Mouse (Mus musculus) hindbrain, embryonic 10.5 days (tissue): ENCODE data around the gene Cox15. TPM values are rescaled to one million over a fixed set of nuclear protein-coding genes. Genes with fewer than 3 reads are reported as not detected.

ENCODE experiments used
- DNase-seq: peaks from one replicate; pipeline ENCODE4 v3.0.0-alpha.2; 2017; ENCODE audit warnings: low spot score
- H3K27ac ChIP-seq: fragments of 300-500 bp; sonication (generic); 2 replicates; pipeline ENCODE4 v1.5.1; 2016; ENCODE audit warnings: mild to moderate bottlenecking, moderate library complexity
- H3K27me3 ChIP-seq: fragments of 300-500 bp; sonication (generic); 2 replicates; pipeline ENCODE4 v1.6.1; 2016; ENCODE audit warnings: mild to moderate bottlenecking; ENCODE audit not compliant: poor library complexity, insufficient read depth, severe bottlenecking
- H3K36me3 ChIP-seq: fragments of 300-500 bp; sonication (generic); 2 replicates; pipeline ENCODE4 v1.6.1; 2016; ENCODE audit warnings: mild to moderate bottlenecking, moderate library complexity
- H3K4me1 ChIP-seq: fragments of 300-500 bp; sonication (generic); replicated peaks from 2 replicates; pipeline ENCODE4 v1.6.1; 2016; ENCODE audit warnings: mild to moderate bottlenecking
- H3K4me3 ChIP-seq: fragments of 300-500 bp; sonication (generic); 2 replicates; pipeline ENCODE4 v1.5.1; 2016; ENCODE audit warnings: mild to moderate bottlenecking, moderate library complexity
- H3K9me3 ChIP-seq: fragments of 300-500 bp; sonication (generic); 2 replicates; pipeline ENCODE4 v1.6.1; 2016; ENCODE audit warnings: mild to moderate bottlenecking, moderate library complexity
- WGBS: fragments of 180-500 bp; shearing (Covaris S2); methylation state at CpG from one replicate; pipeline ENCODE4 v1.1.7; 2016; 5-methylcytosine and 5-hydroxymethylcytosine counted together
- polyA plus RNA-seq: library from polyadenylated mRNA; unstranded; fragments of >200 nt; fragmentation: Nextera tagmentation; extraction: Ambion mirVana; gene quantifications from 2 replicates; pipeline ENCODE4 v1.2.1, GENCODE M21; 2016

Gene Cox15
- polyA plus RNA-seq, 1 experiment from 2014 or later = 14.1 TPM

DNA sequence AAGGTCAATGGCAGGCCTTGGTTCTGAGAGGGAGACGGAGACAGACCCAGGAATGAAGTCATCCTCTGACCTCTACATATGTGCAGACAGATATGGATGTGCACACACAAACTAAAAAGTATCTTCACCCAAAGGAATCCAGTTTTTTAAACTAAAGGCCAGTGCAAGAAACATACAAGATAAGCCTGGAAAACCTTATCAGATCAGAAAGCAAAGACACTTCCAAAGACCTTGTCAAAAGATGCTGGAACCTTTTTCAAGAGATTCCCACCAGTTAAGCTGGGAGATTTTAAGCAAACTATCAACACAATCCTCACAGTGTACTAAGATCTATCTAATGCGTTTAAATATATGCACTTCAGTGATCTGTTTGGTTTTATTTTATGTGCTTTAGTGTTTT lies 2.8 kb downstream of the Cox15 start:
- Histone ChIP-seq H3K36me3 (peaks cover 56% of the 10 kb centered on the region), H3K27me3 (no peaks in the 10 kb centered on the region), H3K9me3 (no peaks in the 10 kb centered on the region), H3K27ac (no peak overlapping the region), H3K4me3 (no peak overlapping the region), H3K4me1 (peaks cover 14% of the 10 kb centered on the region)
- WGBS = 98% methylated on average over 2 of the region's 2 CpGs
- DNase-seq = no peak

DNA sequence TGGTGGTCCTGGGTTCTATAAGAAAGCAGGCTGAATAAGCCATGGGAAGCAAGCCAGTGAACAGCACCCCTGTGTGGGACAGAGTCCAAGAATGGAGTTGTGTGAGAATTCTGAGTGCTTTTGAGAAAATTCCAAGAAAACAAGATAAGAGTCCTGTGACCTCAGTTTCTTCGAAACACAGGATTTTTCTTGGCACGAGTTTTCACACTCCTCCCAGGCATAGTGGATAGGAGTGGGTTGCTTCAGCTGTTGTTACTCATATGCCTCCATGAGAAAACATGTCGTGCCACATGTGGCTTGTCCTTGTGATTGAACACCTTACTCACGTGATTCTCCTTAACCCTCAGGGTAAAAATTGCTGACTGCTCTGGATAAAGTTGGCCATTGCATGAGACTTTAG lies 4.9 kb downstream of the Cox15 start:
- Histone ChIP-seq H3K27ac (no peak overlapping the region), H3K4me3 (no peak overlapping the region), H3K36me3 (peaks cover 77% of the 10 kb centered on the region), H3K27me3 (no peaks in the 10 kb centered on the region), H3K4me1 (peaks cover 5% of the 10 kb centered on the region; the same call in 1 of the 2 replicates), H3K9me3 (no peaks in the 10 kb centered on the region)
- no peak for DNase-seq
- WGBS = 87% methylated on average over 4 of the region's 4 CpGs

DNA sequence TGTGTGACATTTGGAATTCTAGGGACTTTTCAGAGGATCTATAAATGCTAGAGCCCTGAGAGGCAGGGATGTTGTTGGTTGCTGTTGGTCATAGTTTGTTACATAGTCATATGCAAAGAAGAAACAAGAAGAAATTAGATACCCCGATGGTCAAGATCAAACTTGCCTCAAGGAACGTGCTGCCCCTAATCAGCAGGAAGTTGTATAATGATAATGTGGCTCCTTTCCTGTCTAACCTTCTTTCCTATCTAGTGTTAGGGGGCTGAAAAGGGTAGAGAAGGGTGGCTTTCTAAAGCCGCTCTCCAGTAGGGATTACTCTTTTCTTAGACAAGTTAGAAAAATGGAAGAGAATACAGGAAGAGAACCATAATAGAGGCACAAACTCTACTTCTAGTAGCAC lies 7.1 kb downstream of the Cox15 start:
- no peak overlapping the region for H3K4me3 ChIP-seq
- H3K36me3 ChIP-seq = peaks cover 98% of the 10 kb centered on the region
- no peaks in the 10 kb centered on the region for H3K4me1 ChIP-seq
- H3K9me3 ChIP-seq = no peaks in the 10 kb centered on the region
- H3K27me3 ChIP-seq = no peaks in the 10 kb centered on the region
- no peak overlapping the region for H3K27ac ChIP-seq
- WGBS = 95% methylated on average over 3 of the region's 3 CpGs
- no peak for DNase-seq

GRCm38 (mm10) chr19:43743401-43743800 lies 9.4 kb downstream of the Cox15 start:
- Histone ChIP-seq H3K4me1 (no peaks in the 10 kb centered on the region), H3K9me3 (no peaks in the 10 kb centered on the region), H3K27ac (no peak overlapping the region), H3K27me3 (no peaks in the 10 kb centered on the region), H3K36me3 (peaks cover 100% of the 10 kb centered on the region), H3K4me3 (no peak overlapping the region)
- WGBS = 93% methylated on average over 7 of the region's 7 CpGs
- DNase-seq = no peak

GRCm38 (mm10) chr19:43738409-43738808 lies 14.4 kb downstream of the Cox15 start:
- no peak overlapping the region for H3K27ac ChIP-seq
- no peak overlapping the region for H3K4me3 ChIP-seq
- H3K27me3 ChIP-seq = no peaks in the 10 kb centered on the region
- 97% methylated on average over 10 of the region's 10 CpGs for WGBS
- peaks cover 97% of the 10 kb centered on the region for H3K36me3 ChIP-seq
- 0 out of 2 replicates have a peak, but pooled peaks cover 5% of the 10 kb centered on the region for H3K4me1 ChIP-seq
- H3K9me3 ChIP-seq = no peaks in the 10 kb centered on the region
- no peak for DNase-seq

DNA sequence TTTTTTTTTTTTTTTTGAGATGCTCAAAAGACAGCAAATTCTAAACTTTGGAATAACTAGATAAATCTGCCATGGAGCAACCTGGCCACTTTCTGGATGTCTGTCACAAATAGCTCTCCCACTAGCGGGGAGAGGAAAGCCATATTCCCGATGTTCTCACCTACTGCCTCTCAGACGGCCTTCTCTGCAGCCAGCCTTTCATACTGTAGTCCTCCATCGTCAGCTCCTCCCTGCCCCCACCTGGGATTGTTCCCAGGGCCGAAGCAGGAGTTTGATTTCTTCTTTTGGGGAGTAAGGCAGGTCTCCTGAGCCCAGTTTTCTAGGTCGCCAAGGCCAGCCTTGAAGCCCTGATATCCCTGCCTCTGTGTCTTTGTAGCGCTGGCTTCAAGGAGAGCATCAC lies 21.6 kb downstream of the Cox15 start:
- DNase-seq = no peak
- Histone ChIP-seq H3K27ac (no peak overlapping the region), H3K4me3 (no peak overlapping the region), H3K36me3 (peaks cover 58% of the 10 kb centered on the region), H3K9me3 (no peaks in the 10 kb centered on the region), H3K27me3 (no peaks in the 10 kb centered on the region), H3K4me1 (peaks cover 23% of the 10 kb centered on the region)
- 62% methylated on average over 7 of the region's 7 CpGs for WGBS

GRCm38 (mm10) chr19:43730037-43730428 lies 22.8 kb downstream of the Cox15 start:
- H3K4me1 ChIP-seq = peaks cover 23% of the 10 kb centered on the region
- no peaks in the 10 kb centered on the region for H3K27me3 ChIP-seq
- DNase-seq = peak; percentile 62
- peak overlapping the region; percentile 87 for H3K27ac ChIP-seq
- H3K4me3 ChIP-seq = peak overlapping the region; percentile 47
- WGBS = 31% methylated on average over 8 of the region's 8 CpGs
- peaks cover 60% of the 10 kb centered on the region for H3K36me3 ChIP-seq
- H3K9me3 ChIP-seq = no peaks in the 10 kb centered on the region

DNA sequence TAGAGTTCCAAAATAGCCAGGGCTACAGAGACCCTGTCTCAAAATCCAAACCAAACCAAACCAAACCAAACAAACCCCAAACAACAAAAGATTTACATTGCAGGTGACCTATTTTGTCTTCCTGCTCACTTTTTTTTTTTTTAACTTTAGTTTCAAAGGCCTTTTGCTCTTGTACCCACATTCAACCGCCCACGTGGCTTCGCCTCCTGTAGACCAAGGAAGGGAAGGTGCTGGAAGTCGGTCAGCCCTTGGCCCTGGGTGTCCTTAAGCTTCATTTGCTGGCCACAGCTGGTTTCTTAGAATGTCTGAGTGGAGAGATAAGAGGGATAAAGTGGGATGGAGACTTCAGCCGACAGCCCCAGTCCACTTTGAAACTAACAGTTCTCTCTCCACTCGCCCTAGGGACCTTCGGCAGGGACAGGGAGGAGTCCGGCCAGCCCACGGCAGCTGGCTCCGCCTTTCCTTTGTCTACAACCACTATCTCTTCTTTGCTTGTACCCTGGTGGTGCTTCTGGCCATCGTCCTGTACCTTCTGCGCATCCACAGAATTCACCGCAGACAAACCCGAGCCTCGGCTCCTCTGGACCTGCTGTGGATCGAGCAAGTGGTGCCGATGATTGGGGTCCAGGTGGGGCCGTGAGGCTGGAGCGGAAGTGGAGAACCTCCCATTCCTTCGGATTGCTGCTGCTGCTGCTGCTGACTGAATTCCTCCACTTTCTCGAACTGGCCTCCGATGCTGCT lies 23.3 kb downstream of the Cox15 start:
- Histone ChIP-seq H3K9me3 (no peaks in the 10 kb centered on the region), H3K4me1 (peaks cover 23% of the 10 kb centered on the region), H3K27ac (peak overlapping the region; percentile 87), H3K36me3 (peaks cover 60% of the 10 kb centered on the region), H3K4me3 (peak overlapping the region; percentile 47), H3K27me3 (no peaks in the 10 kb centered on the region)
- DNase-seq = peak; percentile 53
- 40% methylated on average over 22 of the region's 22 CpGs for WGBS

DNA sequence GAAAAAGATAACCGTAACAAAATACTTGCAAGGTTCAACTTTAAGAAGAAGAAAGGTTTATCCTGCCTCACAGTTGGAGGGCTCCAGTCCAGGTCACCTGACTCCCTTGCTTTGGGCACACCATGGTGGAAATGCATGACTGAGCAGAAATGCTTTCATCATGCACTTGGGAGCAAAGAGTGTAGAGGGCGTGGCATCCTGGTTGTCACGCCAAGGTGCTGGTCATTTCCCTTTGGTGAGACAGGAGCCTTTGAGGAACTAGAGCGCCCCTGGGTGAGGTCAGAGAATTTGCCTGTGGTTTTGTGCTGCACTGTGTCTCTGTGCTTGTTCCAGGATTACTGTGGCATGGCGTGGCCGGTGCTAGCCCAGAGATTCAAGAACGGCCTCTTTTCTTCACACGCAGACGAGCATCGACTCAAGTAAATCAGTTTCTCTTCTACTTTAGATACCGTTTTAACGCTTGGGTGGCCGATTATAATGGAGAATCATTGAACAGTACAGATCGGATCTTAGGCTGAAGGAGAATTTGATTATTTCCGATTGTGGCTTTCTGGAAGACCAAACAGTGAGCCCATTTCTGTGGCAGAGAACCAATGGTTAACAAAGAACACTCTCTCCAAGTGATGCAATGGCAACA lies 26.2 kb downstream of the Cox15 start:
- WGBS = 86% methylated on average over 15 of the region's 15 CpGs
- Histone ChIP-seq H3K36me3 (peaks cover 66% of the 10 kb centered on the region), H3K4me3 (no peak overlapping the region), H3K27ac (no peak overlapping the region), H3K4me1 (peaks cover 29% of the 10 kb centered on the region), H3K27me3 (no peaks in the 10 kb centered on the region), H3K9me3 (no peaks in the 10 kb centered on the region)
- DNase-seq = no peak

DNA sequence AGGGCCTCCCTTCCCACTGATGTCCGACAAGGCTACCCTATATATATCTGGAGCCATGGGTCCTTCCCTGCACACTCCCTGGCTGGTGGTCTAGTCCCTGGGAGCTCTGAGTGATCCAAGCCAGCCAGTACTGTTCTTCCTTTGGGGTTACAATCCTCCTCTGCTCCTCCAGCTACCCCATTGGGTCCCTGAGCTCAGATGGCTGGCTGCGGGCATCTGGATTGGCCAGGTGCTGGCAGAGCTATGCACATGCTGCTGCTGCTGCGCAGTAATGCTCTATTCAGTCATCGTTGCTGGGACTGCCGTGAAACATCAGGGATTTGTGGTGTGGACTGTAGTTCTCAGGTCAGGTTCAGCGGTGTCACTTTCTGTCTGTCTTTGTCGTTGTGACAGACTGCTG lies 28.0 kb downstream of the Cox15 start:
- no peak overlapping the region for H3K4me3 ChIP-seq

GRCm38 (mm10) chr19:43724194-43724593 lies 28.6 kb downstream of the Cox15 start:
- WGBS = 94% methylated on average over 20 of the region's 20 CpGs
- H3K27ac ChIP-seq = no peak overlapping the region
- H3K36me3 ChIP-seq = peaks cover 80% of the 10 kb centered on the region
- H3K9me3 ChIP-seq = no peaks in the 10 kb centered on the region
- H3K4me3 ChIP-seq = no peak overlapping the region
- H3K4me1 ChIP-seq = peaks cover 15% of the 10 kb centered on the region
- no peaks in the 10 kb centered on the region for H3K27me3 ChIP-seq
- DNase-seq = no peak

More for the DNA sequence above, 28.0 kb downstream of the Cox15 start:
- H3K9me3 ChIP-seq = no peaks in the 10 kb centered on the region
- no peak for DNase-seq
- H3K27ac ChIP-seq = no peak overlapping the region
- H3K4me1 ChIP-seq = peaks cover 21% of the 10 kb centered on the region
- H3K36me3 ChIP-seq = peaks cover 80% of the 10 kb centered on the region
- WGBS = 89% methylated on average over 7 of the region's 7 CpGs
- H3K27me3 ChIP-seq = no peaks in the 10 kb centered on the region

GRCm38 (mm10) chr19:43723501-43723900 lies 29.3 kb downstream of the Cox15 start:
- Histone ChIP-seq H3K27me3 (no peaks in the 10 kb centered on the region), H3K4me1 (peaks cover 15% of the 10 kb centered on the region), H3K36me3 (peaks cover 80% of the 10 kb centered on the region), H3K9me3 (no peaks in the 10 kb centered on the region), H3K27ac (no peak overlapping the region), H3K4me3 (no peak overlapping the region)
- no peak for DNase-seq
- WGBS = 89% methylated on average over 10 of the region's 10 CpGs

DNA sequence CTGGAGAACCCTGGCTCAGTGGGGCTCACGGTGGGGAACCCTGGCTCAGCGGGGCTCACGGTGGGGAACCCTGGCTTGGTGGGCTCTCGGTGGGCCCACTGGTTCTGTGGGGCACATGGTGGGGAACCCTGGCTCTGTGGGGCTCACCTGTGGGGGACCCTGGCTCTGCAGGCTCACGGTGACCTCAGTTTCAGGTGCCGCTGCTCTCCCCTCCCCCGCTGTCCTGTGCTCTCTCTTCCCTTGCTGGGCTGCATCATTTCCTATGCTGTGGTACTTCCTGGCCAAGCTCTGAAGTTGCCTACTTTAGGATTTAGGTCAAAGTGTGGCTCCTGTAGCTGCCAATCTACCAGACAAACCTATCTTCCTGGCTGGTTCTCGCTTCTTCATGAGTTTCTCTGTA lies 29.9 kb downstream of the Cox15 start:
- DNase-seq = no peak
- H3K27me3 ChIP-seq = no peaks in the 10 kb centered on the region
- WGBS = 84% methylated on average over 8 of the region's 8 CpGs
- H3K4me3 ChIP-seq = no peak overlapping the region
- H3K36me3 ChIP-seq = peaks cover 80% of the 10 kb centered on the region
- H3K4me1 ChIP-seq = peaks cover 15% of the 10 kb centered on the region
- H3K27ac ChIP-seq = no peak overlapping the region
- H3K9me3 ChIP-seq = no peaks in the 10 kb centered on the region
